Mouse (Mus musculus) c-Kit-positive CD71-positive TER-119-negative erythroid progenitor cells, embryonic 14.5 days (primary cell): ENCODE measurements around the gene Amy2a5.
"Not testable (repeated sequence)": the region's sequence is repeated elsewhere in the genome, so short reads cannot be mapped to it uniquely, and the experiment has no call there.

Source experiments
- DNase-seq: peaks from one replicate; pipeline ENCODE4 v3.0.0-alpha.2; 2013; ENCODE audit warnings: low read depth

Amy2a5 gene

GRCm38 (mm10) chr3:113258737-113259136, at the start of gene Amy2a5:
TSS of gene Amy2a5 (minus strand) at chr3:113258837.
- not testable (repeated sequence) for DNase-seq

- DNase-seq: not testable (repeated sequence)
These were observed 32.7 kb upstream of the Amy2a5 start, which contains the start of gene Amy2a4 for GRCm38 (mm10) chr3:113291349-113291748. TSS of gene Amy2a4 (minus strand) at chr3:113291449.

DNA sequence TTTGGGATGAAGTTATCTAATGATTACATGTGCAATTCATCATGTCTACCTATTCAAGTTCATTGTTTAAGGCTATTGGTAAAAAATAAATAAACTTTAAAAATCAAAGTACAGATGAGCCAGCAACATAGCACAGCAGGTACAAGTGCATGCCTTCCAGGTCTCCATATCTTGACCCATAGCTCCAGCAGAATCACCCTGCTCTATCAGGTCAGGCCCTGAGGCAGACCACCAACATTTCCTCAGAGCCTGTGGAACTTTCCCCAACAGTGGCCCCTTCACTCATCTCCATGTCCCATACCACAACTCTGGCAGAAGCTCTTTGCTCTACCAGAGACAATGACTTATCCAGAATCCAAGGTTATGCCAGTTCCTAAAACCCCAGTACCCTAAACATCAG, 21.6 kb upstream of the Amy2a5 start:
- DNase-seq: not testable (repeated sequence)

- not testable (repeated sequence) for DNase-seq
These were observed 20.9 kb upstream of the Amy2a5 start for GRCm38 (mm10) chr3:113279586-113279985.

GRCm38 (mm10) chr3:113227115-113227514, 31.5 kb downstream of the Amy2a5 start:
- no peak for DNase-seq
